Mouse (Mus musculus): ENCODE data around the gene Mrps17. TPM values are rescaled to one million over a fixed set of nuclear protein-coding genes. Genes with fewer than 3 reads are reported as not detected.
"Not testable (repeated sequence)": the region's sequence is repeated elsewhere in the genome, so short reads cannot be mapped to it uniquely, and the experiment has no call there.

Mrps17 gene
- 167 and 186 TPM in 2 replicates for polyA plus RNA-seq (2014; fragmentation: Nextera tagmentation; extraction: Ambion mirVana)

- peak within 1 kb of the TSS; percentile 74 for H3K9ac ChIP-seq (ENCODE audit: low read depth, low read length)
- peak within 1 kb of the TSS; percentile 60 for H3K4me2 ChIP-seq (replicated peaks; ENCODE audit: low read depth, low read length)
- no peaks in the 10 kb centered on the region for H3K9me3 ChIP-seq (ENCODE audit: control insufficient read depth, low read length)
- no peaks in the 10 kb centered on the region for H3K4me1 ChIP-seq (replicated peaks; ENCODE audit: control insufficient read depth, insufficient read depth, low read length)
- H3K27ac ChIP-seq (ENCODE audit: low read depth, low read length) = no peak within 1 kb of the TSS
- no peaks in the 10 kb centered on the region for H3K27me3 ChIP-seq (ENCODE audit: control insufficient read depth, insufficient read depth, low read length)
- under 1% methylated on average over 33 of the region's 33 CpGs for WGBS
- ATAC-seq (ENCODE audit: low FRiP score) = peak; percentile 97
- H3K36me3 ChIP-seq (ENCODE audit: control insufficient read depth, insufficient read depth, low read length) = no peaks in the 10 kb centered on the region
- peak; percentile 94 for DNase-seq (ENCODE audit: low spot score)
- peak within 1 kb of the TSS; percentile 69 for H3K4me3 ChIP-seq (ENCODE audit: low read depth, low read length)
These were observed at the start of gene Mrps17 for GRCm38 (mm10) chr5:129715326-129715861. Gene Mrps17, plus strand, starts transcription at chr5:129715497.

- no peak for ATAC-seq (ENCODE audit: low FRiP score)
- Histone ChIP-seq H3K9ac (ENCODE audit: low read depth, low read length) (no peak overlapping the region), H3K9me3 (ENCODE audit: control insufficient read depth, low read length) (no peaks in the 10 kb centered on the region), H3K4me2 (replicated peaks; ENCODE audit: low read depth, low read length) (no peak overlapping the region), H3K36me3 (ENCODE audit: control insufficient read depth, insufficient read depth, low read length) (no peaks in the 10 kb centered on the region), H3K4me1 (replicated peaks; ENCODE audit: control insufficient read depth, insufficient read depth, low read length) (no peaks in the 10 kb centered on the region; the same call in 1 of the 2 replicates), H3K4me3 (ENCODE audit: low read depth, low read length) (no peak overlapping the region), H3K27me3 (ENCODE audit: control insufficient read depth, insufficient read depth, low read length) (no peaks in the 10 kb centered on the region), H3K27ac (ENCODE audit: low read depth, low read length) (no peak overlapping the region)
- DNase-seq (ENCODE audit: low spot score) = no peak
- 93% methylated on average over 10 of the region's 10 CpGs for WGBS
These were observed 48.9 kb upstream of the Mrps17 start for GRCm38 (mm10) chr5:129666271-129666909.

- no peak overlapping the region for H3K4me3 ChIP-seq (ENCODE audit: low read depth, low read length)
- H3K36me3 ChIP-seq (ENCODE audit: control insufficient read depth, insufficient read depth, low read length) = no peaks in the 10 kb centered on the region
- no peak overlapping the region for H3K9ac ChIP-seq (ENCODE audit: low read depth, low read length)
- WGBS = 95% methylated on average over 4 of the region's 4 CpGs
- no peaks in the 10 kb centered on the region for H3K9me3 ChIP-seq (ENCODE audit: control insufficient read depth, low read length)
- no peak for ATAC-seq (ENCODE audit: low FRiP score)
- H3K4me2 ChIP-seq (replicated peaks; ENCODE audit: low read depth, low read length) = no peak overlapping the region
- H3K27me3 ChIP-seq (ENCODE audit: control insufficient read depth, insufficient read depth, low read length) = no peaks in the 10 kb centered on the region
- no peaks in the 10 kb centered on the region; the same call in 1 of the 2 replicates for H3K4me1 ChIP-seq (replicated peaks; ENCODE audit: control insufficient read depth, insufficient read depth, low read length)
- H3K27ac ChIP-seq (ENCODE audit: low read depth, low read length) = no peak overlapping the region
- DNase-seq (ENCODE audit: low spot score) = no peak
These were observed 47.4 kb upstream of the Mrps17 start for GRCm38 (mm10) chr5:129667851-129668250.

- ATAC-seq (ENCODE audit: low FRiP score) = peak; percentile 51; the same call in 1 of the 2 replicates
- H3K27me3 ChIP-seq (ENCODE audit: control insufficient read depth, insufficient read depth, low read length) = no peaks in the 10 kb centered on the region
- no peaks in the 10 kb centered on the region; the same call in 1 of the 2 replicates for H3K4me1 ChIP-seq (replicated peaks; ENCODE audit: control insufficient read depth, insufficient read depth, low read length)
- peak overlapping the region; percentile 83 for H3K4me3 ChIP-seq (ENCODE audit: low read depth, low read length)
- peak overlapping the region; percentile 76 for H3K4me2 ChIP-seq (replicated peaks; ENCODE audit: low read depth, low read length)
- H3K36me3 ChIP-seq (ENCODE audit: control insufficient read depth, insufficient read depth, low read length) = no peaks in the 10 kb centered on the region
- 1% methylated on average over 31 of the region's 31 CpGs for WGBS
- peak overlapping the region; percentile 95 for H3K9ac ChIP-seq (ENCODE audit: low read depth, low read length)
- peak; percentile 2 for DNase-seq (ENCODE audit: low spot score)
- H3K9me3 ChIP-seq (ENCODE audit: control insufficient read depth, low read length) = no peaks in the 10 kb centered on the region
- no peak overlapping the region for H3K27ac ChIP-seq (ENCODE audit: low read depth, low read length)
These were observed 45.8 kb upstream of the Mrps17 start for GRCm38 (mm10) chr5:129669453-129670035.

GRCm38 (mm10) chr5:129670036-129670458 is 45.2 kb upstream of the Mrps17 start, which contains the start of gene Zfp11:
Gene Zfp11, minus strand, starts transcription at chr5:129670099.
- WGBS = 2% methylated on average over 23 of the region's 23 CpGs

GRCm38 (mm10) chr5:129685141-129685540 is 30.2 kb upstream of the Mrps17 start:
- not testable (repeated sequence) for H3K27ac ChIP-seq (ENCODE audit: low read depth, low read length); DNase-seq (ENCODE audit: low spot score); H3K4me1 ChIP-seq (replicated peaks; ENCODE audit: control insufficient read depth, insufficient read depth, low read length); H3K36me3 ChIP-seq (ENCODE audit: control insufficient read depth, insufficient read depth, low read length); H3K4me3 ChIP-seq (ENCODE audit: low read depth, low read length); H3K9me3 ChIP-seq (ENCODE audit: control insufficient read depth, low read length); H3K9ac ChIP-seq (ENCODE audit: low read depth, low read length); ATAC-seq (ENCODE audit: low FRiP score); H3K4me2 ChIP-seq (replicated peaks; ENCODE audit: low read depth, low read length); H3K27me3 ChIP-seq (ENCODE audit: control insufficient read depth, insufficient read depth, low read length)
- 92% methylated on average over 5 of the region's 5 CpGs for WGBS

More at GRCm38 (mm10) chr5:129670036-129670458, 45.2 kb upstream of the Mrps17 start, which contains the start of gene Zfp11:
- DNase-seq (ENCODE audit: low spot score) = peak; percentile 86
- H3K36me3 ChIP-seq (ENCODE audit: control insufficient read depth, insufficient read depth, low read length) = no peaks in the 10 kb centered on the region
- H3K27ac ChIP-seq (ENCODE audit: low read depth, low read length) = no peak within 1 kb of the TSS
- peak within 1 kb of the TSS; percentile 76 for H3K4me2 ChIP-seq (replicated peaks; ENCODE audit: low read depth, low read length)
- peak; percentile 59; the same call in 1 of the 2 replicates for ATAC-seq (ENCODE audit: low FRiP score)
- peak within 1 kb of the TSS; percentile 83 for H3K4me3 ChIP-seq (ENCODE audit: low read depth, low read length)
- H3K9me3 ChIP-seq (ENCODE audit: control insufficient read depth, low read length) = no peaks in the 10 kb centered on the region
- H3K4me1 ChIP-seq (replicated peaks; ENCODE audit: control insufficient read depth, insufficient read depth, low read length) = no peaks in the 10 kb centered on the region; the same call in 1 of the 2 replicates
- H3K27me3 ChIP-seq (ENCODE audit: control insufficient read depth, insufficient read depth, low read length) = no peaks in the 10 kb centered on the region
- H3K9ac ChIP-seq (ENCODE audit: low read depth, low read length) = peak within 1 kb of the TSS; percentile 95

- 88% methylated on average over 7 of the region's 7 CpGs for WGBS
- Histone ChIP-seq H3K4me2 (replicated peaks; ENCODE audit: low read depth, low read length) (no peak overlapping the region), H3K4me3 (ENCODE audit: low read depth, low read length) (no peak overlapping the region), H3K9me3 (ENCODE audit: control insufficient read depth, low read length) (no peaks in the 10 kb centered on the region), H3K4me1 (replicated peaks; ENCODE audit: control insufficient read depth, insufficient read depth, low read length) (no peaks in the 10 kb centered on the region), H3K27me3 (ENCODE audit: control insufficient read depth, insufficient read depth, low read length) (no peaks in the 10 kb centered on the region), H3K36me3 (ENCODE audit: control insufficient read depth, insufficient read depth, low read length) (no peaks in the 10 kb centered on the region), H3K27ac (ENCODE audit: low read depth, low read length) (no peak overlapping the region), H3K9ac (ENCODE audit: low read depth, low read length) (no peak overlapping the region)
- ATAC-seq (ENCODE audit: low FRiP score) (no peak), DNase-seq (ENCODE audit: low spot score) (no peak)
These were observed 27.7 kb upstream of the Mrps17 start for GRCm38 (mm10) chr5:129687621-129688020.

GRCm38 (mm10) chr5:129690528-129690927 is 24.8 kb upstream of the Mrps17 start:
- Histone ChIP-seq H3K9ac (ENCODE audit: low read depth, low read length) (no peak overlapping the region), H3K27me3 (ENCODE audit: control insufficient read depth, insufficient read depth, low read length) (no peaks in the 10 kb centered on the region), H3K4me3 (ENCODE audit: low read depth, low read length) (no peak overlapping the region), H3K9me3 (ENCODE audit: control insufficient read depth, low read length) (no peaks in the 10 kb centered on the region), H3K4me1 (replicated peaks; ENCODE audit: control insufficient read depth, insufficient read depth, low read length) (no peaks in the 10 kb centered on the region), H3K36me3 (ENCODE audit: control insufficient read depth, insufficient read depth, low read length) (no peaks in the 10 kb centered on the region), H3K4me2 (replicated peaks; ENCODE audit: low read depth, low read length) (no peak overlapping the region), H3K27ac (ENCODE audit: low read depth, low read length) (no peak overlapping the region)
- DNase-seq (ENCODE audit: low spot score) (no peak), ATAC-seq (ENCODE audit: low FRiP score) (no peak)
- WGBS = 78% methylated on average over 3 of the region's 3 CpGs
